Mouse (Mus musculus): ENCODE data around the gene Fam228b.
A peak's percentile ranks its signal among the peaks of the same experiment; 100 is the strongest.
"Not testable (repeated sequence)": the region's sequence is repeated elsewhere in the genome, so short reads cannot be mapped to it uniquely, and the experiment has no call there.

The Fam228b gene

GRCm38 (mm10) chr12:4768492-4769332 is at the start of gene Fam228b, which contains the start of gene Pfn4:
Fam228b (minus strand) TSS chr12:4769267.
Pfn4 (plus strand) TSS chr12:4769022.
- DNase-seq (ENCODE audit: low read depth, low spot score): peak; percentile 85

- peak; percentile 98 for DNase-seq (ENCODE audit: low read depth, low spot score)
These were observed 48.5 kb upstream of the Fam228b start, which contains the start of gene Sf3b6 for GRCm38 (mm10) chr12:4817361-4818101. Sf3b6 (plus strand) TSS chr12:4817544.

- no peak for DNase-seq (ENCODE audit: low read depth, low spot score)
These were observed 47.8 kb upstream of the Fam228b start for GRCm38 (mm10) chr12:4816680-4817360.

- peak; percentile 10 for DNase-seq (ENCODE audit: low read depth, low spot score)
These were observed 44.6 kb upstream of the Fam228b start for GRCm38 (mm10) chr12:4813636-4814035.

- no peak for DNase-seq (ENCODE audit: low read depth, low spot score)
These were observed 42.6 kb upstream of the Fam228b start for GRCm38 (mm10) chr12:4811705-4812104.

- DNase-seq (ENCODE audit: low read depth, low spot score): no peak
These were observed 42.0 kb upstream of the Fam228b start for GRCm38 (mm10) chr12:4811036-4811435.

GRCm38 (mm10) chr12:4797471-4797870 is 28.4 kb upstream of the Fam228b start:
- not testable (repeated sequence) for DNase-seq (ENCODE audit: low read depth, low spot score)

GRCm38 (mm10) chr12:4793718-4794117 is 24.7 kb upstream of the Fam228b start:
- DNase-seq (ENCODE audit: low read depth, low spot score): peak; percentile 72

GRCm38 (mm10) chr12:4788128-4788527 is 19.1 kb upstream of the Fam228b start:
- not testable (repeated sequence) for DNase-seq (ENCODE audit: low read depth, low spot score)

- no peak for DNase-seq (ENCODE audit: low read depth, low spot score)
These were observed 15.4 kb upstream of the Fam228b start for GRCm38 (mm10) chr12:4784466-4784865.

GRCm38 (mm10) chr12:4783598-4783997 is 14.5 kb upstream of the Fam228b start:
- no peak for DNase-seq (ENCODE audit: low read depth, low spot score)

- DNase-seq (ENCODE audit: low read depth, low spot score): not testable (repeated sequence)
These were observed 12.8 kb upstream of the Fam228b start for GRCm38 (mm10) chr12:4781725-4782404.

- no peak for DNase-seq (ENCODE audit: low read depth, low spot score)
These were observed 12.2 kb upstream of the Fam228b start for GRCm38 (mm10) chr12:4781270-4781669.

GRCm38 (mm10) chr12:4780245-4780644 is 11.2 kb upstream of the Fam228b start:
- no peak for DNase-seq (ENCODE audit: low read depth, low spot score)

GRCm38 (mm10) chr12:4777734-4778133 is 8.7 kb upstream of the Fam228b start:
- DNase-seq (ENCODE audit: low read depth, low spot score): peak; percentile 11

GRCm38 (mm10) chr12:4775588-4775949 is 6.5 kb upstream of the Fam228b start:
- DNase-seq (ENCODE audit: low read depth, low spot score): no peak

GRCm38 (mm10) chr12:4774895-4775587 is 6.0 kb upstream of the Fam228b start:
- DNase-seq (ENCODE audit: low read depth, low spot score): no peak

GRCm38 (mm10) chr12:4769333-4769723 is 261 bp upstream of the Fam228b start:
- DNase-seq (ENCODE audit: low read depth, low spot score): no peak

- no peak for DNase-seq (ENCODE audit: low read depth, low spot score)
These were observed 12.0 kb downstream of the Fam228b start for GRCm38 (mm10) chr12:4757060-4757459.

- DNase-seq (ENCODE audit: low read depth, low spot score): not testable (repeated sequence)
These were observed 14.6 kb downstream of the Fam228b start for GRCm38 (mm10) chr12:4754451-4754850.

- peak; percentile 34 for DNase-seq (ENCODE audit: low read depth, low spot score)
These were observed 24.6 kb downstream of the Fam228b start for GRCm38 (mm10) chr12:4744486-4744885.
